Mouse (Mus musculus): Measurements from ENCODE around the gene Sox5. TPM values are rescaled to one million over a fixed set of nuclear protein-coding genes. Genes with fewer than 3 reads are reported as not detected.
"Not testable (repeated sequence)": the region's sequence is repeated elsewhere in the genome, so short reads cannot be mapped to it uniquely, and the experiment has no call there.

The Sox5 gene
- polyA plus RNA-seq, 2 experiments = 1.6 to 1.7 TPM

- WGBS (ENCODE audit: insufficient replicate concordance) = 76% methylated on average over 14 of the region's 14 CpGs
- TF ChIP-seq EP300 (IDR thresholded peaks at IDR 0.05; ENCODE audit: low read depth) = no peak
- TF ChIP-seq CTCF (IDR thresholded peaks at IDR 0.05; ENCODE audit: low read depth) = no peak
- Histone ChIP-seq H3K9me3 (ENCODE audit: control insufficient read depth, low read length) (no peaks in the 10 kb centered on the region), H3K36me3 (replicated peaks; ENCODE audit: control insufficient read depth, insufficient read depth, low read depth) (no peaks in the 10 kb centered on the region), H3K4me2 (ENCODE audit: low read depth) (no peak overlapping the region), H3K4me1 (replicated peaks; ENCODE audit: control insufficient read depth in 2 of 2, insufficient read depth in 2 of 2, low read length in 1 of 2) (no peaks in the 10 kb centered on the region), H3K4me3 (ENCODE audit: insufficient read depth in 1 of 2, low read depth in 2 of 2, low read length in 2 of 2) (no peak overlapping the region), H3K9ac (replicated peaks) (no peak overlapping the region), H3K27ac (no peak overlapping the region), H3K27me3 (ENCODE audit: control insufficient read depth, insufficient read depth, low read length) (no peaks in the 10 kb centered on the region)
- ATAC-seq (ENCODE audit: insufficient read depth) = no peak
- DNase-seq (ENCODE audit: low read depth in 3 of 3, low spot score in 3 of 3) = no peak
These were observed 585.8 kb downstream of the Sox5 start for GRCm38 (mm10) chr6:144195934-144196333.

- Histone ChIP-seq H3K4me3 (ENCODE audit: insufficient read depth in 1 of 2, low read depth in 2 of 2, low read length in 2 of 2) (no peak overlapping the region), H3K4me1 (replicated peaks; ENCODE audit: control insufficient read depth in 2 of 2, insufficient read depth in 2 of 2, low read length in 1 of 2) (no peaks in the 10 kb centered on the region), H3K4me2 (ENCODE audit: low read depth) (no peak overlapping the region), H3K27ac (no peak overlapping the region), H3K27me3 (ENCODE audit: control insufficient read depth, insufficient read depth, low read length) (no peaks in the 10 kb centered on the region), H3K9ac (replicated peaks) (no peak overlapping the region), H3K36me3 (replicated peaks; ENCODE audit: control insufficient read depth, insufficient read depth, low read depth) (no peaks in the 10 kb centered on the region), H3K9me3 (ENCODE audit: control insufficient read depth, low read length) (no peaks in the 10 kb centered on the region)
- TF ChIP-seq CTCF (IDR thresholded peaks at IDR 0.05; ENCODE audit: low read depth) = no peak
- 36% methylated on average over 3 of the region's 3 CpGs for WGBS (ENCODE audit: insufficient replicate concordance)
- DNase-seq (ENCODE audit: low read depth in 3 of 3, low spot score in 3 of 3) (no peak), ATAC-seq (ENCODE audit: insufficient read depth) (no peak)
These were observed 598.7 kb downstream of the Sox5 start for GRCm38 (mm10) chr6:144183087-144183486.

GRCm38 (mm10) chr6:144182429-144182828, 599.3 kb downstream of the Sox5 start:
- 78% methylated on average over 13 of the region's 13 CpGs for WGBS (ENCODE audit: insufficient replicate concordance)

GRCm38 (mm10) chr6:144181083-144181866, 600.5 kb downstream of the Sox5 start:
- Histone ChIP-seq H3K27ac (no peak overlapping the region), H3K9me3 (ENCODE audit: control insufficient read depth, low read length) (no peaks in the 10 kb centered on the region), H3K4me3 (ENCODE audit: insufficient read depth in 1 of 2, low read depth in 2 of 2, low read length in 2 of 2) (no peak overlapping the region), H3K27me3 (ENCODE audit: control insufficient read depth, insufficient read depth, low read length) (no peaks in the 10 kb centered on the region), H3K9ac (replicated peaks) (no peak overlapping the region), H3K4me2 (ENCODE audit: low read depth) (no peak overlapping the region), H3K4me1 (replicated peaks; ENCODE audit: control insufficient read depth in 2 of 2, insufficient read depth in 2 of 2, low read length in 1 of 2) (no peaks in the 10 kb centered on the region), H3K36me3 (replicated peaks; ENCODE audit: control insufficient read depth, insufficient read depth, low read depth) (no peaks in the 10 kb centered on the region)
- ATAC-seq (ENCODE audit: insufficient read depth) (no peak), DNase-seq (ENCODE audit: low read depth in 3 of 3, low spot score in 3 of 3) (no peak)
- 45% methylated on average over 12 of the region's 12 CpGs for WGBS (ENCODE audit: insufficient replicate concordance)
- TF ChIP-seq EP300 (IDR thresholded peaks at IDR 0.05; ENCODE audit: low read depth) = no peak
- no peak for TF ChIP-seq CTCF (IDR thresholded peaks at IDR 0.05; ENCODE audit: low read depth)

More at GRCm38 (mm10) chr6:144182429-144182828, 599.3 kb downstream of the Sox5 start:
- not testable (repeated sequence) for H3K4me1 ChIP-seq (replicated peaks; ENCODE audit: control insufficient read depth in 2 of 2, insufficient read depth in 2 of 2, low read length in 1 of 2); H3K36me3 ChIP-seq (replicated peaks; ENCODE audit: control insufficient read depth, insufficient read depth, low read depth); H3K27me3 ChIP-seq (ENCODE audit: control insufficient read depth, insufficient read depth, low read length); H3K9ac ChIP-seq (replicated peaks); H3K4me3 ChIP-seq (ENCODE audit: insufficient read depth in 1 of 2, low read depth in 2 of 2, low read length in 2 of 2); H3K4me2 ChIP-seq (ENCODE audit: low read depth); ATAC-seq (ENCODE audit: insufficient read depth); H3K9me3 ChIP-seq (ENCODE audit: control insufficient read depth, low read length); H3K27ac ChIP-seq; DNase-seq (ENCODE audit: low read depth in 3 of 3, low spot score in 3 of 3)

GRCm38 (mm10) chr6:144179111-144179510, 602.7 kb downstream of the Sox5 start:
- no peaks in the 10 kb centered on the region for H3K9me3 ChIP-seq (ENCODE audit: control insufficient read depth, low read length)
- no peak for DNase-seq (ENCODE audit: low read depth in 3 of 3, low spot score in 3 of 3)
- H3K27ac ChIP-seq = no peak overlapping the region
- no peaks in the 10 kb centered on the region for H3K4me1 ChIP-seq (replicated peaks; ENCODE audit: control insufficient read depth in 2 of 2, insufficient read depth in 2 of 2, low read length in 1 of 2)
- TF ChIP-seq CTCF (IDR thresholded peaks at IDR 0.05; ENCODE audit: low read depth) = no peak
- TF ChIP-seq EP300 (IDR thresholded peaks at IDR 0.05; ENCODE audit: low read depth) = no peak
- H3K27me3 ChIP-seq (ENCODE audit: control insufficient read depth, insufficient read depth, low read length) = no peaks in the 10 kb centered on the region
- H3K9ac ChIP-seq (replicated peaks) = no peak overlapping the region
- ATAC-seq (ENCODE audit: insufficient read depth) = no peak
- WGBS (ENCODE audit: insufficient replicate concordance) = 56% methylated on average over 3 of the region's 3 CpGs
- H3K36me3 ChIP-seq (replicated peaks; ENCODE audit: control insufficient read depth, insufficient read depth, low read depth) = no peaks in the 10 kb centered on the region
- H3K4me2 ChIP-seq (ENCODE audit: low read depth) = no peak overlapping the region
- no peak overlapping the region for H3K4me3 ChIP-seq (ENCODE audit: insufficient read depth in 1 of 2, low read depth in 2 of 2, low read length in 2 of 2)

Measured in liver, embryonic 14.5 days (tissue).